Mouse (Mus musculus): ENCODE measurements around the gene Gucy2g.

DNA sequence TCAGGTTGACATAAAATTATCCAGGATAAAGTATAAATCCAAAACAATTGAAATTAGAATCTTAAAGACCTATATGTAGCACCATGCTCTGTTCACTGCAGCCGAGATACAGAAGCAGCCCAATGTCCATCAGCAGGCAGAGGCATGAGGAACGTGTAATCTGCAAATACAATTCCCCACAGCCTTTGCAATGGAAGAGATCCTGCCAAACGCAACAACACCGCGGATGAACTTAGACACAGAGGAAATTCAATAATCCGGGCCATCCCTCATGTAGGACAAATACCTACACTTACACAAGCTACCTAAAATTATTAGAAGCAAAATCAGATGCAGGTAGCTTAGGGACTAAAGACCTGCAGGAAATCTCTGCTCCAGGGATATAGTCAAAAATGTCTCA, 88.1 kb downstream of the Gucy2g start:
- TF ChIP-seq CTCF (IDR thresholded peaks at IDR 0.05; ENCODE audit: low read depth, low read length) (no peak), GATA1 (IDR thresholded peaks at IDR 0.05; ENCODE audit: borderline replicate concordance, low read length) (no peak), TAL1 (conservative IDR thresholded peaks at IDR 0.05; ENCODE audit: low read depth, low read length) (no peak)
